Mouse (Mus musculus) subcutaneous adipose tissue, adult 2 months (tissue): ENCODE data around the gene Slc3a2. TPM values are rescaled to one million over a fixed set of nuclear protein-coding genes. Genes with fewer than 3 reads are reported as not detected.

ENCODE experiments used
- polyA plus RNA-seq: library from polyadenylated mRNA; depleted of rRNA; stranded (reverse); fragments of >200 nt; gene quantifications from 2 replicates; pipeline ENCODE4 v1.2.3, GENCODE M21; 2012; ENCODE audit warnings: low replicate concordance; rRNA removed

Gene Slc3a2
- polyA plus RNA-seq, result 230 and 245 TPM in 2 replicates

DNA sequence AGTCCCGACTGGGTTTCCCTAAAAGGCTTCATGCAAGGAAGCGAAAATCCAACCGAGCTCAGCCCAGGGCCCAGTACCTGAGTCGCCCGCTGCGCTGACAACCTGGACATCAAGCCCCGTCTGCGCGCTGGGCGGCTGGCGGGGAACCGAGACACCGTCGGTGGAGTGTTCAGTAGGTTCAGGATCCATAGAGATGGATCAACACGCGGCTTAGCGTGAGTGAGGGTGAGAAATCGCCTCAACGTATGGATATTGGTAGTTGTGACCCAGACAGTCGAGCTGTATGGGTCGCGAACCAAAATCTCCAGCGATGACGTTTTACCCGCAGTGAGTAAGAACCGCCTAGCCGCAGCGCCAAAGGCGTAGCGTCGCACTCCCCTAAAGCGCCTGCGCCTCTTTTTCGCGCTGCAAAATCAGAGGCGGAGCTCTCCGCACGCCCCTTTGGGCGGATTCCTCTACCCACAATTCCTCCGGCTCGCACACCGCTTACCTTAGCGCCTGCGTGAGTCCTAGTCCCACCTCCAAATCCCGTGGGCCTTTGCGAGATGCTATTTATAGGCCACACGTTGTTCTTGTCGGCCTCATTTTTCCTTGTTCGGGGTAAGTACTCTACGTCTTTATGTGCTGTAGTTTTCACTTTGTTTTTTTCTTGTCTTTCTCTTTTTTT, at the start of gene Slc3a2:
Gene Slc3a2 (minus strand): TSS at position 463 of the 667 bp plus-strand sequence.

GRCm38 (mm10) chr19:8770567-8771270, 47.5 kb upstream of the Slc3a2 start, which contains the start of gene Tmem223:
Gene Tmem223 (plus strand): TSS chr19:8770996.

GRCm38 (mm10) chr19:8756635-8757387, 33.6 kb upstream of the Slc3a2 start, which contains the start of gene Nxf1:
Gene Nxf1 (plus strand): TSS chr19:8757073.

GRCm38 (mm10) chr19:8741243-8741869, 18.2 kb upstream of the Slc3a2 start, which contains the start of gene Stx5a:
Gene Stx5a (plus strand): TSS chr19:8741413.

DNA sequence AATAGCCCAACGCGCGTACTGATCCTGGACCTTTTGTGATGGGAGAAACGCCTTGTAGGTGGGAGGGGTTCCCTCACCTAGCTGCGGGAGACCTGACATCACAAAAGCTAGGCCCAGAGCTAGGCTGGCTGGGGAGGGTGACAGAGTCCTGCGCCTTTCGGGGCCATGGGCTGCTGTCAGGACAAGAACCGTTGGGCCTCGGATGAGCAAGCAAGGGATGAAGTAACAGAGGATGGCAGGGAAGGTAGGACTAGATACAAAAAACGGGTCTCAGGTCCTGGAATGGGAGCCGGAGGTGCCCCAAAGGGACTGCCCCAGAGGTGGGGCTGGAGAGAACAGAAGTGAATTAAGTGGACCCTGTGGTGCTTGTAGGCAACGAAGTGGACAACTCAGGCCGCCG, 17.4 kb upstream of the Slc3a2 start, which contains the start of gene 1700092M07Rik:
Gene 1700092M07Rik (plus strand): TSS at position 116 of the 400 bp plus-strand sequence.

GRCm38 (mm10) chr19:8735389-8736159, 12.4 kb upstream of the Slc3a2 start, which contains the start of gene Wdr74:
Gene Wdr74 (plus strand): TSS chr19:8735827.

GRCm38 (mm10) chr19:8663360-8663839, 59.8 kb downstream of the Slc3a2 start, which contains the start of gene Chrm1:
Gene Chrm1 (plus strand): TSS chr19:8663789.

Other genes starting within 250 kb of the Slc3a2 start
- 0.03 TPM in 1 of 2 replicates, not detected in the other for gene Slc22a8, start 132.1 kb downstream of the Slc3a2 start, polyA plus RNA-seq
- gene Slc22a6, start 105.3 kb downstream of the Slc3a2 start, polyA plus RNA-seq, result not detected in 2 replicates
- 0.15 TPM in 1 of 2 replicates, not detected in the other for gene Chrm1, start 59.6 kb downstream of the Slc3a2 start, polyA plus RNA-seq
- gene Wdr74, start 12.5 kb upstream of the Slc3a2 start, polyA plus RNA-seq, result 29.9 and 51.4 TPM in 2 replicates
- not detected in 2 replicates for gene 1700092M07Rik, start 17.3 kb upstream of the Slc3a2 start, polyA plus RNA-seq
- gene Stx5a, start 18.0 kb upstream of the Slc3a2 start, polyA plus RNA-seq, result 89.0 and 134 TPM in 2 replicates
- 93.8 and 152 TPM in 2 replicates for gene Nxf1, start 33.7 kb upstream of the Slc3a2 start, polyA plus RNA-seq
- 255 and 279 TPM in 2 replicates for gene Tmem223, start 47.6 kb upstream of the Slc3a2 start, polyA plus RNA-seq
- 92.4 and 101 TPM in 2 replicates for gene Tmem179b, start 51.1 kb upstream of the Slc3a2 start, polyA plus RNA-seq
- gene Taf6l, start 63.0 kb upstream of the Slc3a2 start, polyA plus RNA-seq, result 15.5 and 19.6 TPM in 2 replicates
- gene Polr2g, start 75.2 kb upstream of the Slc3a2 start, polyA plus RNA-seq, result 72.1 and 72.3 TPM in 2 replicates
- 2.1 and 3.7 TPM in 2 replicates for gene Zbtb3, start 79.2 kb upstream of the Slc3a2 start, polyA plus RNA-seq
- gene Ttc9c, start 96.0 kb upstream of the Slc3a2 start, polyA plus RNA-seq, result 19.7 and 28.1 TPM in 2 replicates
- 13.8 and 28.4 TPM in 2 replicates for gene Hnrnpul2, start 96.6 kb upstream of the Slc3a2 start, polyA plus RNA-seq
- 1.4 TPM in 1 of 2 replicates, not detected in the other for gene AC129217.1, start 106.4 kb upstream of the Slc3a2 start, polyA plus RNA-seq
- gene Bscl2, start 114.1 kb upstream of the Slc3a2 start, polyA plus RNA-seq, result 401 and 771 TPM in 2 replicates
- 0.45 and 1.2 TPM in 2 replicates for gene Gng3, start 115.8 kb upstream of the Slc3a2 start, polyA plus RNA-seq
- 14.5 and 30.5 TPM in 2 replicates for gene Lrrn4cl, start 127.4 kb upstream of the Slc3a2 start, polyA plus RNA-seq
- 98.3 and 108 TPM in 2 replicates for gene Ubxn1, start 148.1 kb upstream of the Slc3a2 start, polyA plus RNA-seq
- 37.3 and 43.9 TPM in 2 replicates for gene Uqcc3, start 157.6 kb upstream of the Slc3a2 start, polyA plus RNA-seq
- 2.7 and 4.3 TPM in 2 replicates for gene Lbhd1, start 160.4 kb upstream of the Slc3a2 start, polyA plus RNA-seq
- gene Gm49403, start 160.6 kb upstream of the Slc3a2 start, polyA plus RNA-seq, result not detected in 2 replicates
- gene 1810009A15Rik, start 165.5 kb upstream of the Slc3a2 start, polyA plus RNA-seq, result 25.8 and 26.2 TPM in 2 replicates
- gene Gm49416, start 165.6 kb upstream of the Slc3a2 start, polyA plus RNA-seq, result 0.34 TPM in 1 of 2 replicates, not detected in the other
- 19.2 and 38.4 TPM in 2 replicates for gene Ints5, start 169.6 kb upstream of the Slc3a2 start, polyA plus RNA-seq
- 101 and 184 TPM in 2 replicates for gene Ganab, start 174.7 kb upstream of the Slc3a2 start, polyA plus RNA-seq
- 78.6 and 99.5 TPM in 2 replicates for gene B3gat3, start 197.0 kb upstream of the Slc3a2 start, polyA plus RNA-seq
- 13.6 and 15.0 TPM in 2 replicates for gene Rom1, start 206.0 kb upstream of the Slc3a2 start, polyA plus RNA-seq
- gene Eml3, start 206.2 kb upstream of the Slc3a2 start, polyA plus RNA-seq, result 53.7 and 84.8 TPM in 2 replicates
- gene Mta2, start 218.5 kb upstream of the Slc3a2 start, polyA plus RNA-seq, result 20.1 and 44.4 TPM in 2 replicates
- gene Tut1, start 230.5 kb upstream of the Slc3a2 start, polyA plus RNA-seq, result 15.9 and 30.2 TPM in 2 replicates
- gene Eef1g, start 243.7 kb upstream of the Slc3a2 start, polyA plus RNA-seq, result 255 and 492 TPM in 2 replicates